Mouse (Mus musculus) lung, postnatal 14 days (tissue): ENCODE results near the gene Ano2.

Experiments used
- DNase-seq: peaks from one replicate; pipeline ENCODE4 v3.0.0; 2021

The Ano2 gene

DNA sequence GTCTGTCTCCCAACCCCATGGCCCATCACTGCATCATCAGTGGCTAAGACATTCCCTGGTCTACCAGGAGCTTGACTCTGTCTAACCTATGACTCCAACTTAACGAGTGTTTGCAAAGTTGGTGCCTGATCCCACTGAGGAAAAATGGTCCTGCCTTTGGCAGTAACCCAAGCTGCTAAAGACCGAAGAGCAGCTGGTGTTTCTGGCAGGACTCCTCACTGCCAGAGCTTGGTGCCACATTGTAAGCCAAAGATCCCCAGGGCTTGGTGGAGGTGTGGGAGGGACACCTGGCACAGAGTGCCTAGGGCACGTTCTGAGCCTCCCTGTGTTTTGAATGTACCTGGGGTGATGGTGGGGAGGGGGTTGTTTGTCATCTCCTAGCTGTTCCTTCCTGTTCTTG lies 232.5 kb downstream of the Ano2 start:
- no peak for DNase-seq

DNA sequence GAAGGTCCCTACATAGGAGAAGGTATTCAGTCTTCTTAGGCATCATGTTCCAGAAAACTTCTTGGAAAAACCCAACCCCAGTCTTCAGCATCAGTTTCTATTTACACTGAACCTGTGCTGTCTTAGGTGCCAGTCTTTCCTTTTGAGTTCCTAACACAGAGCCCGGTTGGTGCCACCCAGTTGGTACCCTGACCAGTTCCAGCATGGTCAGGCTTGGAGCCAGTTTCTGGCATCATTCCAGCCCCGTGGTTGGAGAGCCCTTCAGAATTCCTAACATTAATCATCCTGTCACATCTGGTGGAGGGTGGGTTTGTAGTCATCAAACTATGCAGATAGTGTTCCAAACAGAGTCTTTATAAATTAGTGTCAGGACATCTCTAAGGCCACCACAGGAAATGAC lies 234.8 kb downstream of the Ano2 start:
- no peak for DNase-seq

DNA sequence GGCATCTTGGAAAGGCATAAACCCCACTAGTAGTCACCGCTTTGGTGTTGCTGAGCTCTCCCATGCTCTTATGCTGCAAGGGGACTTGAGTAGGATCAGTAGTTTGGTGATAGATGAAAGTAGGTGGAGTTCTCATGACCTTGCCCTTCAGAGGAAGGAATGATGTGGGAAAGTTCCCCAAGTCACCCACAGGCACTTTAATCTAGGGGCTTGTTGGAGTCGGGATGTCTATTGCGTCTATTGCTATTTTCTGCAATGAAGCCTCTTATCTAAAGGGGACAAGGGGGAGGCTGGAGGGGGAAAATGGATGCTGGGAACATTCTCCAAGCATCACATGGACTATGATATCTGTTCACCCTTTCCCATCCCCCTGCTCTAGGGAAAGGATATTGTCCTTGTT lies 235.6 kb downstream of the Ano2 start:
- DNase-seq: no peak

DNA sequence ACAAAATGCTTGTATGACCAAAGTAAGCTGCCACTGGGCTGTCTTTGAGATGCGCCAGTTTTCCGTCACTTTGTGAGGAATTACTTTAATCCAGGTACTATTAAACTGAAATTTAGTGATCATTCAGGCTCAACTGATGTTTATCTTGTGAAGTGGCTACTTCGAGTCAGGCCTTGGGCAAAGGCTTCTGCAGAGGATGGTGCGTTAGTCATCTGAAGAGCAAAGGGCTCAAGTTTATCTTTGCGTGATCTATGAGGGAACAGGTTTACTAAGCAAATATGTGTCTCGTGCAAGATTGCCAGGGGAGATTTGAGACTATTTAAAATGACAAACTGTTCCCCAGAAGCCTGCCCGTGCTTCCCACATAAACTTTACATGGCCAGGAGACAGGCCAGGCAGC lies 241.7 kb downstream of the Ano2 start:
- no peak for DNase-seq

DNA sequence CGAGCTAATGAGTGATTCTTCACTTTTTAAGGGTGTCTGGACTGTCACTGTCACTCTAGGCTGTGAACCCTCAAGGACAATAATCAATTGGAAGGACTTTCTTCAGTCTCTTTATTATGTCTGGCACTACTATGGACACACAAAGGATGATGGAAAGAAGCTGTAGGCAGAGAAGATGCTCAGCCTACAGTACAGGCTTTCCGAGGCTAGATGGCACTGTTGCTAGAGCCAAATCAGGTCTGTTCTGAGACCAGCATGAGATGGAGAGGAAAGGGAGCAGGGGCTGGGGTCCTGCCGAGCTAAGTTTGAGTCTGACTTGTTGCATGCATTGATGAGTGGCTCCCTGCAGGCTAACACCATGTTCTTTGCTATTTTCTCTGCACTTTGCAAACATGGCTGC lies 264.7 kb downstream of the Ano2 start:
- peak; percentile 35 for DNase-seq

DNA sequence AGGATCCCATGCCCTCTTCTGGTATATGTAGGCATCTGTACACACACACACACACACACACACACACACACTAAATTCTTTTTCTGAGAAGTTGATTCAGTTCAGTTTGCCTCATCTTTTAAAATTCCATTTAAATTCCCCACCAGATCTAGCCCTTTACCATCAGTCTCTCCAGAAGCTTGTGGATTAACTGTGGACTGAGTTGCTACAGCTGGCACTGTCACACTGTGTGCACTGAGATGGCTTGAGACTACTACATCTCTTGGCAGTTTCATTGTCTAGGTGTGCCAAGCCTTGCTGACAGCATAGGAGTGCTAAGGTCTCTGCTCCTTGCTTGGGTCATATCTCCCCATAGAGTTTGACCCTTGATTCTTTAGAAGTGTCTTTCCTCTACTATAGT lies 283.3 kb downstream of the Ano2 start:
- peak; percentile 59 for DNase-seq

DNA sequence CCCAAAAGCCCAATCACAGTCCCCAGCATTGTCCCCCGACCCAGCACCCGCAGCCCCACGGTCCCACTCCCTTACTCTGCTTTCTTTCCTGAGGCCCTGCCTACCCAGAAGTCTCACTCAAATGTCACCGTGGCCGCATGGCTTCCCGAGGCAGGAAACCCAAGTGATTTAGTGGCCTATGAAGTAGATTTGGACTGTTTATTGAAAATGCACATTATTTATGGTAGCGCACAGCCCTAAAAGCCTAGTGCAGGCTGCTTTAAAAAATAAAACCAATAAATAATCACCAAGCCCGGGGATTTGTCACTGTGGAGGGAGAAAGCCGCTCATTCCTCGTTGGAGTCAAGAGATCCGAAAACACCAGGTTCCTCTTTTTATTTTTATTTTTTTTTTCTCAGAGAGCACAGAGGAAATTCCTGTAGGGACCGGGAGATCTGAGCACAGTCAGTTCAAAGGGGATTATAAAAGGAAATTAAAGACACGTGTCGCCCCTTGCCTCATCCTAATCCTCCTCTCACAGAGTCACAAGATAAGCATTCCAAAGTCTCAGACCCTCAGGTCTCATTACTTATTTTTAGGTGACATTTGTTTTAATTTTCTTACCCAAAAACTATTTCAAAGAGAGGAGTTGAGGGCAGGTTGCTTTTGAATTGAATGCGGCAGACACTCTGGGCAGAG lies 285.7 kb downstream of the Ano2 start:
- no peak for DNase-seq

DNA sequence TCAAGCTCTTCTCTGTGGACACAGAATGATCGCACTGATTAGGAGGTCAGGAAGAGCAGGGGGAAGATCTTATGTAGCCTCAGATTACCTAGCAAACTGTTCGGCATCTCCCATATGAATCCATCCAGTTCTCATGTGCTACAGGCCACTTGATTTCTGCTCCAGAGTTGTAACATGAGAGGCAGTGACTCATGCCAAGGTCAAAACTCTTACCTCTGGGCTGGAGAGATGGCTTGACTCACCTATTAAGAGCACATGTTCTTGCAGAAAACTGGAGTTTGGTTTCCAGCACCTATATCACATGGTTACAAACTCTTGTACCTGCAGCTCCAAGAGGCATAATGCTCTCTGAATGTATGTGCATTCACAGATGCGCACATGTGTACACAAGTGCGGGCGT lies 289.4 kb downstream of the Ano2 start:
- DNase-seq: no peak

DNA sequence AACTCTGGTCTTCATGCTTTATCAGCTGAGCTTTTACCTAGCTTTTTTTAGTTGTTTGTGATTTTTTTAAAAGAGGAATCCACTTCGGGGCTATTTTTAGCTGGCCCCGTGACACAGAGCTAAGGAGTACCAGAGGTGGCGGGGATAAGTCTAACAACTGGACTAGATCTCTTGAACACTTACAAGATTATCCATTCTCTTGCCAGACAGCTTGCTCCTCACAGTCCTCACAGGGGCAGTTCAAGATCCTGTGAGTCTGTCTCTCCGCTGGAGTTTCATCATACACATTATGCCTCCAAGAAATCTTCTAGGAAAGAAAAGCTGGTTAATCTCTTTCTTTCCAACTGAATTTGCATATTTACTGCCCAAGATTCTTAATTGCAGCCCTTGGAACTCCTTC lies 293.8 kb downstream of the Ano2 start:
- DNase-seq: peak; percentile 4

DNA sequence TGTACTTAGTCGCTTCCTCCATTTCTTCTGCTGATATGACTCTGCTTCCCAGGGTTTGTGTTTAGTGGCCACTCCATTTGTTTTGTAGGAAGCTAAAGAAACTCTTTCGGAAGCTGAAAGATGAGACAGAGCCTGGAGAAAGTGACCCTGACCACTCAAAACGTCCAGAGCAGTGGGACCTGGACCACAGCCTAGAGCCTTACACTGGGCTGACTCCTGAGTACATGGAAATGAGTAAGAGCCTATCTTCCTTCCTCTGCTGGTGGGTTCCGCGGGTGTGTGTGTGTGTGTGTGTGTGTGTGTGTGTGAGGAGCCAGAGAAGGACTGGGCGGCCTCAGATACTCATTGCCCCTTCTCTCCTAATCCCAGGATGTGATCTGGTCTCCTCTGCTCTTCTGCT lies 302.5 kb downstream of the Ano2 start:
- DNase-seq: peak; percentile 26

DNA sequence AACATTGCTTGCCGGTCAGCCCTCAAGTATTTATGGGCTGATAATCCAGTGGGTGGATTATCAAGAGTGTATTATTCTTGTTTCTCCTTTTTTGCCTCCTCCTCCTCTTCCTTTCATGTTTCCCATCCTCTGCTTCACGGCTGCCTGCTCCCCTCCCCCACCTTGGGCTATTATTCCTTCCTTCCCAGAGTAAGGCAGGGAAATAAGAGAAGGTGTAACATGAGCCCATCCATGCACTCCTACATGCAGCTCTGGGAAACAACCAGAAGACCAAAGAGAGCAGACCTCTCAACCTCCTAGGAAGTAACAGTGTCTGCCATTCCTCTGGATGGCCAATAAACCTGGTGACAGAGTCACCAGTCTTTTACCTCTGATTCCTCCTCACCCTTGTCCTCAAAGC lies 311.6 kb downstream of the Ano2 start:
- no peak for DNase-seq

DNA sequence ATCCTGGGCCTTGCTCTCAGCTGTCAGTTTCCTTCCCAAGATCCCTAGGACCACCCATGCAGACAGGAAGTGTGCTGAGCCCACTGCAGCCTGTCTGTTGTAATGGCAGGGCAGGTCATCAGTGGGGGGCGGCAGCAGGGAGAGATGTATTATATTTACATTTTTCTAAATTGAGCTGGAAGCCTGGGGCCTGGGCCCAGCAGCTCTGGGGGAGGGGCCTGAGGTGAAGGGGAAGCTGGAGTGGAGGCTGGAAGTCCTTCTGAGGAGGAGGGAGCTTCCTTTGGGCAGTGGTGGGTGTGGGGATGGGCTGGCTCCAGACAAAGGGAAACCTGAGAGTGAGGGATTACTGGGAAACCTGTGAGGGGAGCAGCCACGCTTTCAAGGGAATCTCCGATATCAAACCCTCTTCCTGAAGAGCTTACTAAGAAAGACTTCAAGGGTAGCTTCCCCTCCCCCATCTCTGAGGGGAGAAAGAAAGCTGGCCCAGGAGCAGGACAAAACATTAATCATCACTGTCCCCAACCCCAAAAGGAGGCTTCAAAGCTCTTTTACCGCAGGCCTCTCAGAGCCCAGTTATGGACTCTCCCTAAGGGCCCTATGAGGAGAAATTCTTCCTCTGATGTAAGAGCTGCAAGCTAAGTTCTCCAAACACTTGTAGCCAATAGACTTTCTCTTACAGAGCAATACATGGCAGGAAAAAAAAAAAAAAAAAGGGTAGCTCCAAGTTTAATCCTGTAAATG lies 313.0 kb downstream of the Ano2 start:
- DNase-seq: no peak

DNA sequence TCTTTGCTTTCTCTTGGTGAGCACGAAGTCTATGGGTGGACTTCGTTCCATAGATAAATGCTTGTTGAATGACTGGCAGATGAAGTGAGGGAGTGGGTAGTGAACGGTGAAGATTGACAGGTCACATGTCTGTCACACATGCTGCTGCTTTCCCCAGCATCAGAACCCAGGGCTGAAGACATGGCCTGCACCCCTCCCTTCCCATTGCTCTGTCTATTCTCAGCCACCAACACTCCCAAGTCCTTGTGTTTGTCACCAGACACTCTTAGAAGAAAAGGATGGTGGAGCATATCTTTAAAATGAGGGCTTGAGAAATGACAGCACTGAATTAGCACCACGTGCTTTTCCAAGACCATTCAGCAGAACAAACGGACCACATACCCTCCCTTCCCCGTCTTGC lies 316.4 kb downstream of the Ano2 start:
- DNase-seq: no peak

DNA sequence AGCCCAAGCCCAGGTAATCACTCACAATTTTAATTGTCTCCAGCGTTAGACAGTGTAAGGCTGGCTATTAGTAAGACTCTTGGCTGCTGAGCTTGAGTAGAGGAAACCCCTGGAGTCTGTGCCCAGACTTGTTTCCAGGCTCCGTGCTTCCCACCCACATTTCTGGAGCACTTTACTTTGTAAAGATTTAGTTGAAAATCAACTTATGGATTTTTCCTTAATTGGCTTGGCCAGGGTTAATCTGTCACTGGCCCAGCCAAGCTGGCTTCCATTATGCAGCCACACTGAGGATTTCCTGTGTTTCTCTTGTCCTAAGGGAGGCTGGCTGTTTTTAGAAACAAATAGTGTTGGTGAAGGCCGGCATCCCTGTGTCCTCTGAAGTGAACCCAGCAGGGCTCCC lies 318.9 kb downstream of the Ano2 start:
- DNase-seq: peak; percentile 17

DNA sequence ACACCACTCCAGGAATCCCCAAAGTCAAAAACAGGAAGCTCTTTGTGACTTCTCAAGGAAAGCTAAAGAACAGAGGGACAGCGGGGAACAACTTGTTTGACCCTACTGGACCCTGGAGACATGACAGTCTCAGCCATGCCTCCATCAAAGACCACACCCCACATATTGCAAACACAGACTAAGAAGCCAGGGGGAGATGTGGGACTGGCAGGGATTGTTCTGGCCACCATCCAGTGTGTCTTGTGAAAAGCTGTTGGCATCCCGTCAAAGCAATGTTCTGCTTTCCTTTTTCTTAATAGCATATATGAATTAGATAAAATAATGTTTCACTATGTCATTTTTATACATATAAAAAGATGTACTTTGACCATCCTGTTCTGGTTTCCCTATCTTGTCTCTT lies 326.8 kb downstream of the Ano2 start:
- peak; percentile 58 for DNase-seq

DNA sequence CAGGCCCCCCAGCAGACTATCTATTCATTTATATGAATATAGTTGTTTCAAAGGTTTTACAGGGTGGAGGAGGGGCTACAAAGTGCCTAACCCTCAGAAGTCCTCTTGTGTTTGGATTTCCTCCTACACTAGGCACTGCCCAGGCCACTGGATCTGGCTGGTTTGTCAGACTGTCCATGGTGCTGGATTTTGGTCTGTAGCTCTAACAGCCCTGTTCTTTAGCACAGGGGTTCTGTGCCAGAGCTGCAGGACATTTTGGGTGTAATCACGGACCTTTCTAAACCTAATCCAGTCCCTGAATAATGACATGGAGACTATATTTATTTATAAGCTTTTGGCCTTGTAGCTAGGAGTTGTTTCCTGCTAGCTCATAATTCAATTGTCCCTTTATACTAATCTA lies 328.2 kb downstream of the Ano2 start:
- DNase-seq: no peak

DNA sequence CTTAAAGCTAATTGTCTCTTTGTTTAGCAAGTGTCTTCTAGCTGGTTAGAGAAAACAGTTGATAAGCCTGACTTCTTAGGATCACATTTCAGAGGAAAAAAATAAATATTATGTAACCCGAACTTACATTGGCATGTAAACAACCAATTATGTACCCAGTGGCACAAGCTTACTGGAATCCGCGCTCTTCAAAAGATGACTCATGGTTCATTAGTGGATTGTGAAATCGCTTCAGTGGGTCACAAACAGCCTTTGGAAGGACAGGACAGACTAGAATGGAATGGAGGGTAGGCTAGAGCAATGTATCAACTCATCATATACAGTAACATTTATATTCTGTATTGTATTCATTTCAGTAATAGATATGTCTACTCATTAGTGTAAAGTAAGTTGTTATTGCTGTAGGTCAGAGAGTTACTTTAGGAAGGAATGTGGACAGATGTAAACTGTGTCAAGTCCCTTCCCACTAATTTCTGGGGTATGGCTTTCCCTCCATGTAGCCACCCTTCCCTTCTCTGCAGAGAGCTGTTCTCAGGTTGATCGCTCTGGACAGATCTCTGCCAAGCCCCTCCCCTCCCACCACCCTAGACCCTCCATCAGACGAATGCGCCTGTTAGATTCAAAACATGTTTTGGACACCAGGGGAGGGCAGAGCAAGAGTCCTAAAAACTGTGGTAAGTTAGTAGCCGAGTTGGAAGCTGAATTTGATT lies 343.6 kb downstream of the Ano2 start:
- DNase-seq: peak; percentile 28

DNA sequence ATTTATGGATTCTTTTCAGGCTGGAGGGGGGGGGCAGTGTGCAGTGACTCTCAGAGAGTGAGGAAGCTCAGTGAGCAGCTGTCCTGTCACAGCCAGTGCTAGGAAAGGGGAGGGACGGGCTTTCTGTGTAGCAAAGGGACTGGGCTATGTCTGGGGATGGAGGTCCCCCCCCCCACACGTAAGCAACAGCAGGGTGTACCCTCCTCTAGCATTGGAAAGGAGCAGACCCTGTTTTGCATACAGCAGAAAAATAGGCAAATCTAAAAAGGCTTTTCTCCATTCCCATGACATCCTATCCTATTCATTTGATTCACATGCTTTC lies 344.1 kb downstream of the Ano2 start:
- peak; percentile 6 for DNase-seq

DNA sequence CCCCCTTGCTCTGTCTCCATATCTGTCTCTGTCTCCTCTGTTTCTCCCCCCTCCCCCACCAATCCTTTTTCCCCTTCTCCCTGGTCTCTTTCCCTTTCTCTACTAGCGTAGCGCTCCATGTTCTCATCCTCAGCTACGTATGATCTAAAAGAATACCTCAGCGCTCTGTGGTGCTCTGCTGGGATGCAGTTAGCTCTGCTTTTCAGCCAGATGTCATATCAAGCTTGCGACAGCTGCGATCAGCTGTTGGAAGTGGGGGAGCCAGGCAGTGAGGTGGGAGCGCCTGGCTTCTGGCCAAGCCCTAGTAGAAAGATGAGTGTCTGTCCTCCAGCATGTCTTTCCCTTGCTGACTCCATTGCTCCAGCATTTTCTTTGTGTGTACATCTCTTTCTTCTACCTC lies 344.5 kb downstream of the Ano2 start:
- peak; percentile 69 for DNase-seq

DNA sequence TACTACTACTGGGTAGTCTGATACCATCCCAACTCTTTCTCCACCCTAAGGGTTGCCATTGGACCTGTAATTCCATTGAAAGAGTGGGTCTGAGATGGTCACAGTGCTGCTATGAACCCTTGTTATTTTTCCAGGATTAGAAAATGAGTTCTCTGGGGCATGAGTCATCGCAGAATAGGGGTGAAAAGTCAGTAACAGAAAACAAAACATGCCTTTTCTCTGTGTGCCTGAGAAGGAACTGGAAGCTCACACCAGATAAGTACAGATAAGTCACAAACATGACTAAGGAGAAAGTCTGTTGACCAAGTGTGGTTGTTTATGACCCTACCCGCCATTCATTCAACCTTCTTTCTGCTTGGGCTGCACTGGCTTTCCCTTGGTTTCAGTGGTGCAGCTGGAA lies 345.4 kb downstream of the Ano2 start:
- DNase-seq: no peak

DNA sequence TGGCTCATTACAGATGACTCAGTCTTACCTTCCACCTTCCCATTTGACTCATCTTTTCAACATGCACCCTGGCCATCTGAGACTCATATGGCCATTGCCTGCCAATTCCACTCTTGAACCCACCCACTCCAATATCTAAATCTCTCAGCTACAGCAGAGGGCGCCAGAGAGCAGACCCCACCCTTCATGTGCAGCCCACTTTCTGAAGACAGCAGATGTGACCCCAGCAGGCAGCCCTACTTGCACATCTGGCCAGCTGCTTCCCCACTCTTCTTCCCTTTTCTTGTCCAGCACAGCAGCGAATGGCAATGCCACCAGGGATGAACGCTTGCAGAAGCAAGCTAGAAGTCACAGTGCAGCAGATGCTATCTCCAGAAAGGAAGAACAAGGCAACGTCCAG lies 355.7 kb downstream of the Ano2 start:
- DNase-seq: peak; percentile 41

DNA sequence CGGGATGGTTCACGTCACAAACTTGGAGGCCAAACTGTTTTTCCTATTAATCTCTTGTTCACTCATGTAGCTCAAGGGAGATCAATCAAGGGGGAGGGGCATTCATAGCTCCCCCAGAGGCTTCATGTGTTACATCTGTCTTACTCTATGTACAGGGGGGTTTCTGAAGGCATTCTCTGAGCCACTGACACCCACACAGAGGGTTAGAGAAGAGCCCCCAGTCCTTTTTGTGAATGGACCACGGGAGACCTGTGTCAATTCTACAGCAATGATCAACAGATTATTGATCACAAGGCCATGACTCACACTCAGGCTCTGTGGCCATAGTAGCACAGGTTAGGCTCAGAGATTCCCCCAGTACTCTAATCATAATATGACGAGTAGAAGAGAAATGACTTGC lies 358.0 kb downstream of the Ano2 start:
- no peak for DNase-seq

DNA sequence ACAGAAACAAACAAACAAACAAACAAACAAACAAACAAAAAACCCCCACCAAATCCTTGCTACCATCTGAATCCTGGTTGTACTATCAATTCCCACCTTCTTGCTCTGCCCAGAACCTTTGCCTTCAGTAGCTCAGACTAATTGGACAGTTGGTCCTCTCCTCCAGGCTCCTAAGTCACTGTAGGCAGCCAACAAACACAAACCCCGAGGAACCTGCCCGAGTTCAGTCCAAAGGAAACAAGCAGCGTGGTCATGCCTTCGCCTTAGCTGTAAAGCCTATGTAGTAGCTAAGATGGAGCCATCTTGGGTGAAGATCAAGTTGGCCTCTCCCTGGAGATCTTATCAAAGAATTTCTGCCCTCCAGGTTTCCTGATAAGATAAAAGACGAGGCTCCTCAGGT lies 362.9 kb downstream of the Ano2 start:
- no peak for DNase-seq

DNA sequence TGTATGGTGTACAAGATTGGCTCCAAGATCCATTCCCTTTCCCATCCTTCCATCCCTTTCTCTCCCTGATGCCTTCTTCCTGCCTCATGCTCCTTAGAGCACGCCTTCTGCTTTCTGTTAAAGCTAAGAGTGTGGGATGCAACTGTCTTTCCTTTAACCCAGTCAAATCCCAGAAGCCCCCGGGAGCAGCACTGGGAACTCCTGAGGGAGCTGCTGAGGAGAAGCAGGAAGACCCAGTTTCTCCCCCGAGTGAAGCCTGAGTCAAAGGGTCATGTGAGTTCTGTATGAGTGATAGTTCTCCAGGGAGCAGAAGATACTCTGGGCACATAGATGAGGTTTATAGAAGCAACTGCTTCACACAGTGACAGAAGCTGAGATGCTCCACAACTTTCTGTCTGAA lies 367.5 kb downstream of the Ano2 start:
- DNase-seq: no peak

DNA sequence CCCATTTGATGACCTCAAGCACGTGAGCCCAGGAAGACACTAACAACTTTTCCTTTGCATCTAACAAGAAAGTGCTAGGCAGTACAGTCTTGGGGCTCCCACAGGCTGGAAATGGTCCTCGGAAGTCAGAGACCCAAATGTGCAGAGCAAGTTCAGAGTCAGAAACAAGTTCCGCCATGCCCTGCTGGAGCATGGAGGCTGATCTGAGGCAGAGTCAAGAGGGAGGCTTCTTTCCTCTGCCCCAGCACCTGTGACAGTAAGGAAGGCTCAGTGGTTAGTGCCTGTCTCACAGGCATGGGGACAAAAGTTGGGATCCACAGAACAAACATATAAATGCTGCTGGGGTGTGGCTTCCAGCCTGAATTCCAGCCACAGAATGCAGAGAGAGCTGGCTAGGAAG lies 390.3 kb downstream of the Ano2 start:
- no peak for DNase-seq
